Mouse (Mus musculus): ENCODE results near the gene Retsat.

The Retsat gene

DNA sequence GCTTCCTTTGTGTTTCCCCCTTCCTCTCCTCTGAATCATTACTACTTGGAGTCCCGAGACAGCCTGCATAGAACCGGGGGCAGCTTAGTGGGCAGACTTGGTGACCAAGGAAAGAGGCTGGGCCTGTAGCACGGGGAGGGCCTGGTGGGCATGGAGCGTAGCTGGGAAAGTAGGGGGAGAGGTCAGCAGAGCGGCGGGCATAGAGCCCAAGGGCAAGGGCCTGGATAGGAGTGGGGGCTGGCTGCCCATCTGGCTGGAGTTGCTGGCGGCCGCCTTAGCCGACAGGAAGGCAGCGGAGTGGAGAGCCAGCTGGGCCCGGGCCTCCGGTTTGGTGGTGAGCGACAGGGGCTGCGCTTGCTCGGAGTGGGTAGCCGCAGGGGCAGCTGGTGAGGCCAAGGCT lies 29.0 kb downstream of the Retsat start:
- no peaks in the 10 kb centered on the region for H3K27me3 ChIP-seq (ENCODE audit: control insufficient read depth, insufficient read depth, low read length, poor library complexity, severe bottlenecking)
- no peak for DNase-seq (ENCODE audit: low read depth, low spot score)
- no peaks in the 10 kb centered on the region for H3K36me3 ChIP-seq (ENCODE audit: control insufficient read depth, insufficient read depth, low read length, poor library complexity, severe bottlenecking)

- Histone ChIP-seq H3K36me3 (ENCODE audit: control insufficient read depth, insufficient read depth, low read length, poor library complexity, severe bottlenecking) (no peaks in the 10 kb centered on the region), H3K27me3 (ENCODE audit: control insufficient read depth, insufficient read depth, low read length, poor library complexity, severe bottlenecking) (peaks cover 2% of the 10 kb centered on the region; the same call in 1 of the 2 replicates)
- no peak for DNase-seq (ENCODE audit: low read depth, low spot score)
These were observed 32.1 kb downstream of the Retsat start for GRCm38 (mm10) chr6:72630370-72630769.

GRCm38 (mm10) chr6:72630961-72631360 lies 32.7 kb downstream of the Retsat start:
- Histone ChIP-seq H3K36me3 (ENCODE audit: control insufficient read depth, insufficient read depth, low read length, poor library complexity, severe bottlenecking) (no peaks in the 10 kb centered on the region), H3K27me3 (ENCODE audit: control insufficient read depth, insufficient read depth, low read length, poor library complexity, severe bottlenecking) (peaks cover 2% of the 10 kb centered on the region; the same call in 1 of the 2 replicates)
- no peak for DNase-seq (ENCODE audit: low read depth, low spot score)

- Histone ChIP-seq H3K36me3 (ENCODE audit: control insufficient read depth, insufficient read depth, low read length, poor library complexity, severe bottlenecking) (no peaks in the 10 kb centered on the region), H3K27me3 (ENCODE audit: control insufficient read depth, insufficient read depth, low read length, poor library complexity, severe bottlenecking) (peaks cover 2% of the 10 kb centered on the region; the same call in 1 of the 2 replicates)
- no peak for DNase-seq (ENCODE audit: low read depth, low spot score)
These were observed 33.4 kb downstream of the Retsat start for GRCm38 (mm10) chr6:72631700-72632099.

- H3K36me3 ChIP-seq (ENCODE audit: control insufficient read depth, insufficient read depth, low read length, poor library complexity, severe bottlenecking), result no peaks in the 10 kb centered on the region
- peaks cover 2% of the 10 kb centered on the region; the same call in 1 of the 2 replicates for H3K27me3 ChIP-seq (ENCODE audit: control insufficient read depth, insufficient read depth, low read length, poor library complexity, severe bottlenecking)
- no peak for DNase-seq (ENCODE audit: low read depth, low spot score)
These were observed 36.0 kb downstream of the Retsat start for GRCm38 (mm10) chr6:72634311-72634710.

GRCm38 (mm10) chr6:72635760-72636431 lies 37.6 kb downstream of the Retsat start:
- peaks cover 2% of the 10 kb centered on the region; the same call in 1 of the 2 replicates for H3K27me3 ChIP-seq (ENCODE audit: control insufficient read depth, insufficient read depth, low read length, poor library complexity, severe bottlenecking)
- peak; percentile 71 for DNase-seq (ENCODE audit: low read depth, low spot score)
- no peaks in the 10 kb centered on the region for H3K36me3 ChIP-seq (ENCODE audit: control insufficient read depth, insufficient read depth, low read length, poor library complexity, severe bottlenecking)

DNA sequence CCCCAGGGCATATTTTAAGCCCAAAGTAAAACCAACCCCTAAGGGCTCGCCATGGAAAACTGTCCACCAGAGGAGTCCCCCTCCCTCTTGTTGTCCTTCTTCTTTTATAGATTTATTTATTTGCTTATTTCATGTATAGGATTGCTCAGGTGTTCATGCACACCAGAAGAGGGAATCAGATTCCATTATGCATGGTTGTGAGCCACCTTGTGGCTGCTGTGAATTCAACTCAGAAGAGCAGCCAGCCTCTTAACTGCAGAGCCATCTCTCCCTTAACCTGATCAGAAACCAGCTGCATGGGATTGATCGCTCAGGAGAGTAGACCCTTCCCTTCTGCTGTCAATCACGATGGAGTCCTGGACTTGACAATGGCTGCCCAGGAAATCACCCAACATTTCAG lies 38.7 kb downstream of the Retsat start:
- peak; percentile 18 for DNase-seq (ENCODE audit: low read depth, low spot score)
- H3K27me3 ChIP-seq (ENCODE audit: control insufficient read depth, insufficient read depth, low read length, poor library complexity, severe bottlenecking), result peaks cover 2% of the 10 kb centered on the region; the same call in 1 of the 2 replicates
- no peaks in the 10 kb centered on the region for H3K36me3 ChIP-seq (ENCODE audit: control insufficient read depth, insufficient read depth, low read length, poor library complexity, severe bottlenecking)

DNA sequence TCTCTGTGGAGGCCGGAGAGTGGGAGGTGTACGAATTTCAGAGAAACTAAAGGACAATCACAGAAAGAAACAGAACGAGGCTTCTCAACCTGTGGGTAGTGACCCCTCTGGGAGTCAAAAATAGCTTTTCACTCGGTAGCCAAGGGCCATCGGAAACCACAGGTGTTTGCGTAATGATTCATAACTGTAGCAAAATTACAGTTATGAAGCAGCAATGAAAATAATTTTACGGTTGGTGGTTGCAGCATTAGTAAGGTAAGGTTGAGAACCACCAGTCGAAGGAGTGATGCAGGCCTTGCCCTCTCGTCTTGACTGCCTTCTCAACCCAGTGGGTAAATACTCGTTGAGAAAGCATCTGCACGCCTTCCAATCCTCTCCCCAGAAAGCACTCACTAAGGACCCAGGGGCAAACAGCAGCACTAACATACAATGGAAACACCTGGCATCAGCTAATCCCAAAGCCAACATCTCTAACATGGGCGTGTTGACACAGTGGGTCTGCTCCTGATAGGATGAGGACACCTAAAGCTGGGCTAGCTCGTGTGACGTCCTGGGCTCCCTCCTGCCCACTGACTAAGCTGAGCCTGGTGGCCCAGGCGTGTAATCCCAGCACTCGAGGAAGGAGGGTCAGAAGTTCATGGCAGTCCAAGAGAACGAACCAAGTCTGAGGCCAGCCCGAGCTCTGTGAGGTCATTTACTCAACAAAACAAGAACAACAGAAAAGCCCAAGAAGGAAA lies 43.1 kb downstream of the Retsat start:
- H3K27me3 ChIP-seq (ENCODE audit: control insufficient read depth, insufficient read depth, low read length, poor library complexity, severe bottlenecking), result no peaks in the 10 kb centered on the region
- DNase-seq (ENCODE audit: low read depth, low spot score), result no peak
- H3K36me3 ChIP-seq (ENCODE audit: control insufficient read depth, insufficient read depth, low read length, poor library complexity, severe bottlenecking), result no peaks in the 10 kb centered on the region

GRCm38 (mm10) chr6:72644576-72644975 lies 46.3 kb downstream of the Retsat start:
- H3K27me3 ChIP-seq (ENCODE audit: control insufficient read depth, insufficient read depth, low read length, poor library complexity, severe bottlenecking), result no peaks in the 10 kb centered on the region
- no peaks in the 10 kb centered on the region for H3K36me3 ChIP-seq (ENCODE audit: control insufficient read depth, insufficient read depth, low read length, poor library complexity, severe bottlenecking)
- no peak for DNase-seq (ENCODE audit: low read depth, low spot score)

DNA sequence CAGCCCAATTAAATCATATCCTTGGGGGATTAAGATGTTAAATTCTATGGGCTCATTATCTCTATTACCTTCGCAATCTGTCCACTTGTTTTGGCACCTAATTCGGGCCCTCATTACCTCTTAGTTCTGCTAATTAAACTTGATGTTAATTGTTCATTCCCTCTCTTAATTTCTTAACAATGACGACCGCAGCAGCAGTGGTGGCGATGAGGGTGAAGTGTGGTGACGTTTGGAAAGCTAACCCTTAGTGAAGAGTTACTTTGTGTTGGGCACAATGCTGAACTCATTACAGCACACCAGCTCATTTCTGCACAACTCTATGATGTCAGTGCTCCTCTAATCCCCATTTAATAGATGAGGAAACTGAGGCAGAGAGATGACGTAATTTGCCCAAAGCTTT lies 47.1 kb downstream of the Retsat start:
- no peaks in the 10 kb centered on the region for H3K27me3 ChIP-seq (ENCODE audit: control insufficient read depth, insufficient read depth, low read length, poor library complexity, severe bottlenecking)
- no peak for DNase-seq (ENCODE audit: low read depth, low spot score)
- H3K36me3 ChIP-seq (ENCODE audit: control insufficient read depth, insufficient read depth, low read length, poor library complexity, severe bottlenecking), result no peaks in the 10 kb centered on the region

- Histone ChIP-seq H3K27me3 (ENCODE audit: control insufficient read depth, insufficient read depth, low read length, poor library complexity, severe bottlenecking) (no peaks in the 10 kb centered on the region), H3K36me3 (ENCODE audit: control insufficient read depth, insufficient read depth, low read length, poor library complexity, severe bottlenecking) (no peaks in the 10 kb centered on the region)
- peak; percentile 74 for DNase-seq (ENCODE audit: low read depth, low spot score)
These were observed 49.1 kb downstream of the Retsat start for GRCm38 (mm10) chr6:72647383-72647820.

GRCm38 (mm10) chr6:72648002-72648595 lies 49.8 kb downstream of the Retsat start:
- Histone ChIP-seq H3K27me3 (ENCODE audit: control insufficient read depth, insufficient read depth, low read length, poor library complexity, severe bottlenecking) (no peaks in the 10 kb centered on the region), H3K36me3 (ENCODE audit: control insufficient read depth, insufficient read depth, low read length, poor library complexity, severe bottlenecking) (no peaks in the 10 kb centered on the region)
- DNase-seq (ENCODE audit: low read depth, low spot score), result no peak

- Histone ChIP-seq H3K36me3 (ENCODE audit: control insufficient read depth, insufficient read depth, low read length, poor library complexity, severe bottlenecking) (no peaks in the 10 kb centered on the region), H3K27me3 (ENCODE audit: control insufficient read depth, insufficient read depth, low read length, poor library complexity, severe bottlenecking) (no peaks in the 10 kb centered on the region)
- DNase-seq (ENCODE audit: low read depth, low spot score), result no peak
These were observed 52.1 kb downstream of the Retsat start for GRCm38 (mm10) chr6:72650338-72650851.

GRCm38 (mm10) chr6:72653419-72653818 lies 55.1 kb downstream of the Retsat start:
- no peak for DNase-seq (ENCODE audit: low read depth, low spot score)
- H3K27me3 ChIP-seq (ENCODE audit: control insufficient read depth, insufficient read depth, low read length, poor library complexity, severe bottlenecking), result no peaks in the 10 kb centered on the region

GRCm38 (mm10) chr6:72654355-72654754 lies 56.1 kb downstream of the Retsat start:
- DNase-seq (ENCODE audit: low read depth, low spot score), result no peak
- H3K36me3 ChIP-seq (ENCODE audit: control insufficient read depth, insufficient read depth, low read length, poor library complexity, severe bottlenecking), result no peaks in the 10 kb centered on the region
- H3K27me3 ChIP-seq (ENCODE audit: control insufficient read depth, insufficient read depth, low read length, poor library complexity, severe bottlenecking), result no peaks in the 10 kb centered on the region

More at GRCm38 (mm10) chr6:72653419-72653818, 55.1 kb downstream of the Retsat start:
- no peaks in the 10 kb centered on the region for H3K36me3 ChIP-seq (ENCODE audit: control insufficient read depth, insufficient read depth, low read length, poor library complexity, severe bottlenecking)
